ENCODE assay signal across 9 mouse cellular contexts in genomic region chr2:153071491-153072184, GRCm38 (mm10). TPM values are rescaled to one million over a fixed set of nuclear protein-coding genes. Genes with fewer than 3 reads are reported as not detected.
DNase-seq lines count a peak whose midpoint lies in the region; ATAC-seq lines count a peak whose summit lies in the region.
"Had no signal": no experiment of that assay in that cellular context is flagged by ENCODE, and none has a peak within 500 bp of the region (broad histone marks: within the 10 kb centered on the region; RNA-seq: fewer than 3 reads in every experiment).

No protein-coding gene starts in this region.

- peak overlapping the region; percentile 56 for H3K4me2 ChIP-seq in neural tube, embryonic 15.5 days

- 0 out of 2 replicates have a peak overlapping the region, but pooled peaks have one; percentile 21 for H3K9ac ChIP-seq in neural tube, embryonic 15.5 days (replicated peaks)

- H3K4me1 ChIP-seq in heart, embryonic 10.5 days = peaks cover 25% of the 10 kb centered on the region
- H3K4me1 ChIP-seq in limb, embryonic 10.5 days = peaks cover 16% of the 10 kb centered on the region
- H3K4me1 ChIP-seq in neural tube, embryonic 15.5 days = peaks cover 15% of the 10 kb centered on the region

- intact Hi-C loops in heart, postnatal 25 days (cut with DNase I) = no loop called here

- no peak for DNase-seq in heart, embryonic 10.5 days (ENCODE audit: low spot score)
- DNase-seq in heart, postnatal 25 days (ENCODE audit: low spot score) = no peak
- DNase-seq in adrenal gland, postnatal 36 days = peak; percentile 46 to 61
- peak; percentile 51 for DNase-seq in limb, embryonic 10.5 days (ENCODE audit: low spot score)
- DNase-seq in thymus, postnatal 4 days = no peak
- DNase-seq in c-Kit-positive CD71-positive TER-119-positive erythroid progenitor cells, embryonic 14.5 days (ENCODE audit: low spot score) = no peak

- peak overlapping the region; percentile 54 for H3K4me3 ChIP-seq in heart, embryonic 10.5 days
- peak overlapping the region; percentile 48 for H3K4me3 ChIP-seq in limb, embryonic 10.5 days
- peak overlapping the region; percentile 33 for H3K4me3 ChIP-seq in neural tube, embryonic 15.5 days (replicated peaks)

- H3K27ac ChIP-seq in heart, embryonic 10.5 days = peak overlapping the region; percentile 52
- H3K27ac ChIP-seq in limb, embryonic 10.5 days = 0 out of 2 replicates have a peak overlapping the region, but pooled peaks have one; percentile 36
- H3K27ac ChIP-seq in neural tube, embryonic 15.5 days (replicated peaks) = no peak overlapping the region

- peaks cover 4% of the 10 kb centered on the region; the same call in 1 of the 2 replicates for H3K36me3 ChIP-seq in heart, embryonic 10.5 days
- 0 out of 2 replicates have a peak, but pooled peaks cover 2% of the 10 kb centered on the region for H3K36me3 ChIP-seq in limb, embryonic 10.5 days
- no peaks in the 10 kb centered on the region for H3K36me3 ChIP-seq in neural tube, embryonic 15.5 days

- no peaks in the 10 kb centered on the region for H3K9me3 ChIP-seq in heart, embryonic 10.5 days
- no peaks in the 10 kb centered on the region for H3K9me3 ChIP-seq in limb, embryonic 10.5 days (replicated peaks)
- H3K9me3 ChIP-seq in neural tube, embryonic 15.5 days (replicated peaks) = no peaks in the 10 kb centered on the region

- 15% methylated on average over 67 of the region's 67 CpGs for WGBS in heart, embryonic 10.5 days
- 7% methylated on average over 65 of the region's 67 CpGs for WGBS in limb, embryonic 10.5 days
- 6% methylated on average over 46 of the region's 67 CpGs for WGBS in neural tube, embryonic 15.5 days

- peak; percentile 68 for ATAC-seq in frontal cortex, adult (ENCODE audit: low TSS enrichment)
- ATAC-seq in neural tube, embryonic 15.5 days (ENCODE audit: low FRiP score) = peak; percentile 51; the same call in 1 of the 2 replicates

- peaks cover 88% of the 10 kb centered on the region for H3K27me3 ChIP-seq in heart, embryonic 10.5 days (ENCODE audit: insufficient read depth, poor library complexity, severe bottlenecking)
- peaks cover 84% of the 10 kb centered on the region for H3K27me3 ChIP-seq in limb, embryonic 10.5 days (ENCODE audit: low read depth, poor library complexity, severe bottlenecking)
- H3K27me3 ChIP-seq in neural tube, embryonic 15.5 days (replicated peaks) = peaks cover 54% of the 10 kb centered on the region

RNA-seq across cellular contexts. Expression of gene Ccm2l, which starts 5.9 kb away (rescaled TPM):
- 4.4 and 5.1 TPM in 2 replicates for polyA plus RNA-seq in heart, embryonic 10.5 days (2016; fragmentation: Nextera tagmentation; extraction: Ambion mirVana)
- total RNA-seq in heart, postnatal 25 days (2021) = 10 to 100 TPM; 15.8 to 16.7 TPM
- total RNA-seq in adrenal gland, postnatal 36 days (2021) = 10 to 100 TPM; 10.2 to 11.0 TPM
- polyA plus RNA-seq in limb, embryonic 10.5 days (2016; fragmentation: Nextera tagmentation; extraction: Ambion mirVana) = 1.5 and 1.7 TPM in 2 replicates
- polyA plus RNA-seq in neural tube, embryonic 15.5 days (2015; fragmentation: Nextera tagmentation; extraction: Ambion mirVana) = 1.3 and 1.4 TPM in 2 replicates
- total RNA-seq: MEL had no signal

RNA-seq across cellular contexts. Expression of gene Hck, which starts 36.6 kb away (rescaled TPM):
- 0.48 and 1.3 TPM in 2 replicates for polyA plus RNA-seq in heart, embryonic 10.5 days (2016; fragmentation: Nextera tagmentation; extraction: Ambion mirVana)
- 1 to 10 TPM; 1.1 to 1.4 TPM for total RNA-seq in heart, postnatal 25 days (2021)
- total RNA-seq in adrenal gland, postnatal 36 days (2021) = 1 to 10 TPM; 2.7 to 2.9 TPM
- 0.88 and 1.1 TPM in 2 replicates for polyA plus RNA-seq in limb, embryonic 10.5 days (2016; fragmentation: Nextera tagmentation; extraction: Ambion mirVana)
- 3.2 and 4.0 TPM in 2 replicates for polyA plus RNA-seq in neural tube, embryonic 15.5 days (2015; fragmentation: Nextera tagmentation; extraction: Ambion mirVana)
- total RNA-seq: MEL had no signal

RNA-seq across cellular contexts. Expression of gene Xkr7, which starts 40.0 kb away (rescaled TPM):
- not detected in 2 replicates for polyA plus RNA-seq in heart, embryonic 10.5 days (2016; fragmentation: Nextera tagmentation; extraction: Ambion mirVana)
- total RNA-seq in heart, postnatal 25 days (2021) = not detected
- 1 to 10 TPM in 1 of 2 experiments, under 1 TPM in 1; 0.56 to 1.5 TPM for total RNA-seq in adrenal gland, postnatal 36 days (2021)
- polyA plus RNA-seq in limb, embryonic 10.5 days (2016; fragmentation: Nextera tagmentation; extraction: Ambion mirVana) = not detected in 2 replicates
- polyA plus RNA-seq in neural tube, embryonic 15.5 days (2015; fragmentation: Nextera tagmentation; extraction: Ambion mirVana) = 1.7 and 2.0 TPM in 2 replicates
- total RNA-seq: MEL had no signal

RNA-seq across cellular contexts. Expression of gene Pdrg1, which starts 56.4 kb away (rescaled TPM):
- polyA plus RNA-seq in heart, embryonic 10.5 days (2016; fragmentation: Nextera tagmentation; extraction: Ambion mirVana) = 89.9 and 94.4 TPM in 2 replicates
- 100 to 1,000 TPM; 110 to 116 TPM for total RNA-seq in heart, postnatal 25 days (2021)
- total RNA-seq in adrenal gland, postnatal 36 days (2021) = 100 to 1,000 TPM; 175 to 226 TPM
- polyA plus RNA-seq in limb, embryonic 10.5 days (2016; fragmentation: Nextera tagmentation; extraction: Ambion mirVana) = 82.6 and 92.5 TPM in 2 replicates
- polyA plus RNA-seq in neural tube, embryonic 15.5 days (2015; fragmentation: Nextera tagmentation; extraction: Ambion mirVana) = 240 and 256 TPM in 2 replicates

Comparison
In these comparisons a context has a peak if more than half of its experiments do, and no peak if none do; other contexts are left out.
1. DNase-seq: peak in adrenal gland, postnatal 36 days (2 of 2) and limb, embryonic 10.5 days (single experiment); none in heart, embryonic 10.5 days (single experiment), heart, postnatal 25 days (single experiment), thymus, postnatal 4 days (single experiment) and c-Kit-positive CD71-positive TER-119-positive erythroid progenitor cells, embryonic 14.5 days (single experiment).
2. Peak in every context shown above with its lines, with median percentiles within 50 percentile points of each other: H3K4me3 ChIP-seq.